ENCODE assay signal across 11 mouse cellular contexts in genomic region chr6:124746296-124746605, GRCm38 (mm10). TPM values are rescaled to one million over a fixed set of nuclear protein-coding genes. Genes with fewer than 3 reads are reported as not detected.
DNase-seq lines count a peak whose midpoint lies in the region; ATAC-seq and TF ChIP-seq lines count a peak whose summit lies in the region.
"Had no signal": no experiment of that assay in that cellular context is flagged by ENCODE, and none has a peak within 500 bp of the region (broad histone marks: within the 10 kb centered on the region; RNA-seq: fewer than 3 reads in every experiment).

No protein-coding gene starts in this region.

- peaks cover 8% of the 10 kb centered on the region for H3K36me3 ChIP-seq in spleen, adult 2 months (ENCODE audit: control insufficient read depth, insufficient read depth, low read length)
- peaks cover 70% of the 10 kb centered on the region for H3K36me3 ChIP-seq in limb, embryonic 14.5 days (ENCODE audit: control insufficient read depth, insufficient read depth, low read length)
- H3K36me3 ChIP-seq in stomach, embryonic 15.5 days = peaks cover 50% of the 10 kb centered on the region

- H3K27ac ChIP-seq in gastrocnemius, adult 2 months = peak overlapping the region; percentile 98
- H3K27ac ChIP-seq in spleen, adult 2 months (ENCODE audit: insufficient read depth, low read length) = peak overlapping the region; percentile 80
- H3K27ac ChIP-seq in limb, embryonic 14.5 days (replicated peaks; ENCODE audit: low read depth, low read length) = peak overlapping the region; percentile 70
- H3K27ac ChIP-seq in stomach, embryonic 15.5 days = peak overlapping the region; percentile 85

- intact Hi-C loops in gastrocnemius, adult 2 months (cut with DNase I) = loop anchor here (10.0 kb wide), 1 partner anchor 331 kb away; the partner anchor contains the start of gene Pex5
- intact Hi-C loops in gastrocnemius, postnatal 14 days (cut with DNase I; ENCODE audit: low total_unique reads) = loop anchor here (5.0 kb wide), 1 partner anchor 34 kb away; the partner anchor contains the start of genes Emg1 and Phb2

- DNase-seq in gastrocnemius, adult 2 months = no peak
- DNase-seq in gastrocnemius, postnatal 14 days = no peak
- DNase-seq in spleen, adult 2 months (ENCODE audit: low read depth in 1 of 2, low spot score in 2 of 2) = no peak
- DNase-seq in spleen, postnatal 36 days (ENCODE audit: low spot score in 2 of 2) = no peak
- DNase-seq in limb, embryonic 14.5 days (ENCODE audit: low spot score) = no peak
- no peak for DNase-seq in adrenal gland, adult 18-20 months (ENCODE audit: low spot score in 2 of 2)
- DNase-seq in kidney, adult 8-10 months = no peak

- H3K9me3 ChIP-seq in limb, embryonic 14.5 days (ENCODE audit: control insufficient read depth, low read length) = no peaks in the 10 kb centered on the region
- no peaks in the 10 kb centered on the region for H3K9me3 ChIP-seq in stomach, embryonic 15.5 days

- no peaks in the 10 kb centered on the region for H3K27me3 ChIP-seq in spleen, adult 2 months (ENCODE audit: control insufficient read depth, insufficient read depth, low read length)
- no peaks in the 10 kb centered on the region for H3K27me3 ChIP-seq in limb, embryonic 14.5 days (ENCODE audit: control insufficient read depth, insufficient read depth, low read length)
- H3K27me3 ChIP-seq in stomach, embryonic 15.5 days (replicated peaks) = no peaks in the 10 kb centered on the region

- peak overlapping the region; percentile 86 for H3K4me3 ChIP-seq in gastrocnemius, adult 2 months
- peak overlapping the region; percentile 74; the same call in 1 of the 2 replicates for H3K4me3 ChIP-seq in spleen, adult 2 months (ENCODE audit: extremely low read depth, insufficient read depth, insufficient read length)
- H3K4me3 ChIP-seq in limb, embryonic 14.5 days (replicated peaks; ENCODE audit: low read length) = peak overlapping the region; percentile 49
- H3K4me3 ChIP-seq in stomach, embryonic 15.5 days (replicated peaks) = peak overlapping the region; percentile 51

- 21% methylated on average over 8 of the region's 8 CpGs for WGBS in spleen, adult 2 months
- 22% methylated on average over 8 of the region's 8 CpGs for WGBS in limb, embryonic 14.5 days
- WGBS in stomach, embryonic 15.5 days = 17% methylated on average over 8 of the region's 8 CpGs

- TF ChIP-seq CTCF in gastrocnemius, adult 2 months (IDR thresholded peaks at IDR 0.05) = no peak
- no peak for TF ChIP-seq CTCF in spleen, adult 2 months (IDR thresholded peaks at IDR 0.05; ENCODE audit: extremely low read depth, insufficient read depth, insufficient read length, insufficient replicate concordance)

- no peak for TF ChIP-seq POLR2A in spleen, adult 2 months (IDR thresholded peaks at IDR 0.05; ENCODE audit: low read depth, low read length)
- no peak for TF ChIP-seq POLR2A in limb, embryonic 14.5 days (IDR thresholded peaks at IDR 0.05; ENCODE audit: borderline replicate concordance, extremely low read depth, insufficient read depth, insufficient read length)

- ATAC-seq in limb, embryonic 14.5 days (ENCODE audit: low FRiP score, low read depth) = no peak
- ATAC-seq in stomach, embryonic 15.5 days (ENCODE audit: insufficient read depth, low FRiP score, low read depth) = no peak

- peak overlapping the region; percentile 98 for H3K4me2 ChIP-seq in limb, embryonic 14.5 days (replicated peaks; ENCODE audit: low read depth, low read length, severe bottlenecking)
- peak overlapping the region; percentile 94 for H3K4me2 ChIP-seq in stomach, embryonic 15.5 days

- H3K9ac ChIP-seq in limb, embryonic 14.5 days (ENCODE audit: low read depth, low read length, severe bottlenecking) = peak overlapping the region; percentile 80
- peak overlapping the region; percentile 72 for H3K9ac ChIP-seq in stomach, embryonic 15.5 days

- peaks cover 20% of the 10 kb centered on the region; the same call in 1 of the 2 replicates for H3K4me1 ChIP-seq in spleen, adult 2 months (ENCODE audit: control insufficient read depth, insufficient read depth, insufficient read length)
- peaks cover 14% of the 10 kb centered on the region for H3K4me1 ChIP-seq in limb, embryonic 14.5 days (ENCODE audit: control insufficient read depth, insufficient read depth, low read length)
- peaks cover 25% of the 10 kb centered on the region for H3K4me1 ChIP-seq in stomach, embryonic 15.5 days

RNA-seq across cellular contexts. Expression of gene Grcc10, which starts 5.1 kb away (rescaled TPM):
- 100 to 1,000 TPM; 145 to 182 TPM for total RNA-seq in gastrocnemius, adult 2 months (2021)
- 100 to 1,000 TPM; 207 to 228 TPM for total RNA-seq in gastrocnemius, postnatal 14 days (2021)
- polyA plus RNA-seq in spleen, adult 2 months (2012; rRNA removed) = 209 and 225 TPM in 2 replicates
- 285 and 290 TPM in 2 replicates for polyA plus RNA-seq in limb, embryonic 14.5 days (2012; rRNA removed)
- polyA plus RNA-seq in limb, embryonic 14.5 days (2014; fragmentation: Nextera tagmentation; extraction: Ambion mirVana) = 438 and 458 TPM in 2 replicates
- 331 and 401 TPM in 2 replicates for polyA plus RNA-seq in stomach, embryonic 15.5 days (2015; fragmentation: Nextera tagmentation; extraction: Ambion mirVana)
- 100 to 1,000 TPM; 341 to 388 TPM for total RNA-seq in adrenal gland, adult 18-20 months (2021)

RNA-seq across cellular contexts. Expression of gene Ptpn6, which starts 7.7 kb away (rescaled TPM):
- total RNA-seq in gastrocnemius, adult 2 months (2021) = under 1 TPM; 0.61 to 0.87 TPM
- total RNA-seq in gastrocnemius, postnatal 14 days (2021) = 1 to 10 TPM; 1.7 to 1.9 TPM
- 281 and 332 TPM in 2 replicates for polyA plus RNA-seq in spleen, adult 2 months (2012; rRNA removed)
- 9.4 and 9.6 TPM in 2 replicates for polyA plus RNA-seq in limb, embryonic 14.5 days (2012; rRNA removed)
- polyA plus RNA-seq in limb, embryonic 14.5 days (2014; fragmentation: Nextera tagmentation; extraction: Ambion mirVana) = 13.9 and 14.2 TPM in 2 replicates
- 19.0 and 19.8 TPM in 2 replicates for polyA plus RNA-seq in stomach, embryonic 15.5 days (2015; fragmentation: Nextera tagmentation; extraction: Ambion mirVana)
- 10 to 100 TPM in 1 of 2 experiments, 1 to 10 TPM in 1; 9.8 to 11.5 TPM for total RNA-seq in adrenal gland, adult 18-20 months (2021)

RNA-seq across cellular contexts. Expression of gene Gm45234, which starts 9.6 kb away (rescaled TPM):
- total RNA-seq in gastrocnemius, adult 2 months (2021) = not detected
- not detected for total RNA-seq in gastrocnemius, postnatal 14 days (2021)
- not detected in 2 replicates for polyA plus RNA-seq in spleen, adult 2 months (2012; rRNA removed)
- polyA plus RNA-seq in limb, embryonic 14.5 days (2012; rRNA removed) = not detected in 2 replicates
- not detected in 2 replicates for polyA plus RNA-seq in limb, embryonic 14.5 days (2014; fragmentation: Nextera tagmentation; extraction: Ambion mirVana)
- not detected in 2 replicates for polyA plus RNA-seq in stomach, embryonic 15.5 days (2015; fragmentation: Nextera tagmentation; extraction: Ambion mirVana)
- not detected for total RNA-seq in adrenal gland, adult 18-20 months (2021)
- total RNA-seq: common myeloid progenitor, adult 5-6 weeks; megakaryocyte-erythroid progenitor cell, adult 5-6 weeks had no signal
- polyA plus RNA-seq: C2C12 had no signal

RNA-seq across cellular contexts. Expression of gene Atn1, which starts 10.1 kb away (rescaled TPM):
- total RNA-seq in gastrocnemius, adult 2 months (2021) = 10 to 100 TPM; 46.4 to 47.9 TPM
- 10 to 100 TPM; 30.8 to 35.8 TPM for total RNA-seq in gastrocnemius, postnatal 14 days (2021)
- 37.4 and 41.3 TPM in 2 replicates for polyA plus RNA-seq in spleen, adult 2 months (2012; rRNA removed)
- polyA plus RNA-seq in limb, embryonic 14.5 days (2012; rRNA removed) = 102 and 141 TPM in 2 replicates
- polyA plus RNA-seq in limb, embryonic 14.5 days (2014; fragmentation: Nextera tagmentation; extraction: Ambion mirVana) = 14.6 and 19.4 TPM in 2 replicates
- polyA plus RNA-seq in stomach, embryonic 15.5 days (2015; fragmentation: Nextera tagmentation; extraction: Ambion mirVana) = 13.9 and 16.2 TPM in 2 replicates
- 10 to 100 TPM; 78.4 to 80.2 TPM for total RNA-seq in adrenal gland, adult 18-20 months (2021)

RNA-seq across cellular contexts. Expression of gene Eno2, which starts 23.2 kb away (rescaled TPM):
- total RNA-seq in gastrocnemius, adult 2 months (2021) = 1 to 10 TPM; 1.2 to 2.0 TPM
- 1 to 10 TPM; 1.9 to 2.3 TPM for total RNA-seq in gastrocnemius, postnatal 14 days (2021)
- 2.9 and 3.2 TPM in 2 replicates for polyA plus RNA-seq in spleen, adult 2 months (2012; rRNA removed)
- polyA plus RNA-seq in limb, embryonic 14.5 days (2012; rRNA removed) = 21.7 and 25.3 TPM in 2 replicates
- polyA plus RNA-seq in limb, embryonic 14.5 days (2014; fragmentation: Nextera tagmentation; extraction: Ambion mirVana) = 6.0 and 10.2 TPM in 2 replicates
- polyA plus RNA-seq in stomach, embryonic 15.5 days (2015; fragmentation: Nextera tagmentation; extraction: Ambion mirVana) = 5.3 and 6.9 TPM in 2 replicates
- 10 to 100 TPM; 19.8 to 37.7 TPM for total RNA-seq in adrenal gland, adult 18-20 months (2021)
- total RNA-seq: megakaryocyte-erythroid progenitor cell, adult 5-6 weeks had no signal
